Mouse (Mus musculus) ES-E14 (cell line): ENCODE results near the gene Acaa1a. TPM values are rescaled to one million over a fixed set of nuclear protein-coding genes. Genes with fewer than 3 reads are reported as not detected.

Experiments used
- DNase-seq: peaks from one replicate; pipeline ENCODE4 v3.0.0-alpha.2; 2013; ENCODE audit warnings: low read depth, low spot score
- H3K27ac ChIP-seq: 2 replicates; pipeline ENCODE4 v1.5.1; 2012; ENCODE audit warnings: low read depth, mild to moderate bottlenecking, low read length, moderate library complexity, mixed read lengths; ENCODE audit not compliant: poor library complexity, insufficient read depth, severe bottlenecking
- H3K36me3 ChIP-seq: 2 replicates; pipeline ENCODE4 v1.6.1; 2012; ENCODE audit warnings: mild to moderate bottlenecking, low read length, moderate library complexity, mixed read lengths; ENCODE audit not compliant: control insufficient read depth, poor library complexity, insufficient read depth, severe bottlenecking
- H3K4me1 ChIP-seq, 2 experiments: fragments of 150-350 bp in 1 of 2; sonication (generic) in 1 of 2; 2 replicates each; pipeline ENCODE4 v1.6.1; 2012; ENCODE audit warnings: low read length in 2 of 2, mild to moderate bottlenecking in 1 of 2, mixed read lengths in 1 of 2; ENCODE audit not compliant: control insufficient read depth in 2 of 2, insufficient read depth in 2 of 2, poor library complexity in 1 of 2
- H3K4me3 ChIP-seq, 2 experiments: fragments of 150-350 bp in 1 of 2; sonication (generic) in 1 of 2; 2 replicates each; pipeline ENCODE4 v1.5.1; 2012; ENCODE audit warnings: low read length in 2 of 2, low read depth in 1 of 2, mild to moderate bottlenecking in 1 of 2, mixed read lengths in 1 of 2; ENCODE audit not compliant: insufficient read depth in 1 of 2, poor library complexity in 1 of 2, severe bottlenecking in 1 of 2
- H3K9ac ChIP-seq: 2 replicates; pipeline ENCODE4 v1.6.1; 2012; ENCODE audit warnings: low read depth, mild to moderate bottlenecking, low read length, mixed read lengths; ENCODE audit not compliant: poor library complexity, insufficient read depth, severe bottlenecking
- H3K9me3 ChIP-seq: fragments of 150-350 bp; sonication (generic); 2 replicates; pipeline ENCODE4 v1.6.1; 2012; ENCODE audit warnings: low read depth, mild to moderate bottlenecking, low read length; ENCODE audit not compliant: control insufficient read depth, insufficient read depth
- CHD2 ChIP-seq: IDR thresholded peaks from 2 replicates; pipeline ENCODE4 v1.6.1; 2014; ENCODE audit warnings: mild to moderate bottlenecking, low read depth, low read length, inconsistent platforms
- HCFC1 ChIP-seq: IDR thresholded peaks from 2 replicates; pipeline ENCODE4 v1.6.1; 2012; ENCODE audit warnings: low read length, inconsistent platforms, borderline replicate concordance; ENCODE audit not compliant: insufficient read depth
- MAFK ChIP-seq: IDR thresholded peaks from 2 replicates; pipeline ENCODE4 v1.6.1; 2014; ENCODE audit warnings: mild to moderate bottlenecking, low read depth, low read length, inconsistent platforms; ENCODE audit not compliant: insufficient read depth
- ZC3H11A ChIP-seq: IDR thresholded peaks from 2 replicates; pipeline ENCODE4 v1.6.1; 2012; ENCODE audit warnings: low read depth, mild to moderate bottlenecking, inconsistent platforms, low read length, borderline replicate concordance
- ZNF384 ChIP-seq: IDR thresholded peaks from 2 replicates; pipeline ENCODE4 v1.6.1; 2012; ENCODE audit warnings: low read depth, low read length, inconsistent platforms
- in situ Hi-C, 2 experiments: fragments of 600-800 bp; cut with MboI; formaldehyde crosslinking; loops; one replicate each; pipeline ENCODE4 v1.15.1; 2025; ENCODE audit warnings: low sequenced_read_pairs in 2 of 2, inconsistent platforms in 1 of 2; ENCODE audit not compliant: unreplicated experiment in 2 of 2
- total RNA-seq: library from RNA; depleted of rRNA; stranded (reverse); fragments of 300-350 nt; gene quantifications from 2 replicates; pipeline ENCODE4 v1.2.3, GENCODE M21; 2012

Acaa1a gene
- total RNA-seq, 1 experiment: 54.9 TPM

DNA sequence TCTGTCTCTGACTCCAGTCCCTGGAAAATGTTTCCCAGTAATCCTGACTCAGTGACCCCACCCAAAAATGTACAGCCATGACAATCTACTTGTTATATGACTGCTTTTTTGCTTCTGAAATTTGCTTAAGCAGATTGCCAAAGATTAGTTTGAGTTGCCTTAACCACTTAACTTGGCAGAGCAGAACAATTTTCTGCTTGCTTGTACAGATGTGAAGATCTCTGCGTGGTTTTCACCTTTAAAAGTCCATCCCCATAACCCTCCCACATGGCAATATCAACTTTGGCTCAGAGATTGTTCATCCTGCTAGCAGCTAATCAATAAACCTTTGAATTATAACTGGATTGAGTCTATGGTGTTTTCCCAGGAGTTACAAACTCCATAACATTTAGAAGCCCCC lies 30.4 kb upstream of the Acaa1a start:
- in situ Hi-C loops: no loop called here
- H3K27ac ChIP-seq: no peak overlapping the region
- TF ChIP-seq ZNF384: no peak
- no peak for TF ChIP-seq HCFC1
- no peak for TF ChIP-seq MAFK
- TF ChIP-seq CHD2: no peak
- TF ChIP-seq ZC3H11A: no peak
- H3K9me3 ChIP-seq: no peaks in the 10 kb centered on the region
- H3K36me3 ChIP-seq: peaks cover 8% of the 10 kb centered on the region; the same call in 1 of the 2 replicates
- DNase-seq: no peak
- H3K4me1 ChIP-seq: peaks cover 0 to 6% of the 10 kb centered on the region in 2 experiments; a peak in 2 of 4 replicates
- H3K4me3 ChIP-seq: no peak overlapping the region
- no peak overlapping the region for H3K9ac ChIP-seq

DNA sequence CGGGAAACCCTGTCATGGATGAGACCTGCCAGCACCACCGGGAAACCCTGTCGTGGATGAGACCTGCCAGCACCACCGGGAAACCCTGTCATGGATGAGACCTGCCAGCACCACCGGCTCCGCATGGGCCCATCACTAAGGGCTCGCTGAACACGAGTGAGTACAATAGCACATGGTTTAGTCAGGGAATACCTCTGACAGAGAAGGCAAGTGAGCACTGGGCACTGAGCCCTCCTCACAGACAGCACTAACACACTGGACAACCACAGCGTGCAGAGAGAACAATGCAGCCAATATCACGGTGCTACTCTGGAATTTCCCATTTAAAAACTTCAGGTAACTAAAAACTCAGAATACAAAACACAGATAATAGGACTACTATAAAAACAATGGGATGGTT lies 26.4 kb upstream of the Acaa1a start:
- H3K4me3 ChIP-seq: no peak overlapping the region
- no peak overlapping the region for H3K9ac ChIP-seq
- in situ Hi-C loops: no loop called here
- H3K4me1 ChIP-seq: peaks cover 0 to 6% of the 10 kb centered on the region in 2 experiments; a peak in 3 of 4 replicates
- no peak for TF ChIP-seq CHD2
- H3K27ac ChIP-seq: no peak overlapping the region
- H3K9me3 ChIP-seq: no peaks in the 10 kb centered on the region
- H3K36me3 ChIP-seq: peaks cover 6% of the 10 kb centered on the region; the same call in 1 of the 2 replicates
- DNase-seq: no peak

DNA sequence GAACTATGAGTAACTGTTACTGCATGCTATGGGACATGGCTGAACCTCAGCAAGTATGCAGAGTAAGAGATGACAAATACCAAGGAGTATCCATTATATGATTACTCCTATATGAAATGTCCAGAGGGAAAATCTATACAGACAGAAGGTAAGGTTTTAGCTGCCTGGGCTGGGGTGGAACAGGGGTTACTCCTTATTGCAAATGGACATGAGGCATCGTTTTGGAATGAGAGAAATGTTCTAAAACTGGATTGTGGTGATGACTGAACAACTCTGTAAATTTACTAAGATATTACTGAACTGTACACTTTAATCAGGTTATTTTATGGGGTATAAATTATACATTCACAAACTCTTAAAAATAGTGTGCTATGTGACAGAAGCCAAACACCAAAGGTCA lies 20.6 kb upstream of the Acaa1a start:
- H3K9me3 ChIP-seq: no peaks in the 10 kb centered on the region
- H3K4me3 ChIP-seq: no peak overlapping the region
- no peak overlapping the region for H3K27ac ChIP-seq
- no peaks in the 10 kb centered on the region for H3K36me3 ChIP-seq
- TF ChIP-seq ZC3H11A (no peak), ZNF384 (no peak), MAFK (no peak), CHD2 (no peak), HCFC1 (no peak)
- DNase-seq: no peak
- no peak overlapping the region for H3K9ac ChIP-seq
- H3K4me1 ChIP-seq: peaks cover 3 to 7% of the 10 kb centered on the region in 2 experiments; a peak in 2 of 4 replicates
- in situ Hi-C loops: no loop called here

DNA sequence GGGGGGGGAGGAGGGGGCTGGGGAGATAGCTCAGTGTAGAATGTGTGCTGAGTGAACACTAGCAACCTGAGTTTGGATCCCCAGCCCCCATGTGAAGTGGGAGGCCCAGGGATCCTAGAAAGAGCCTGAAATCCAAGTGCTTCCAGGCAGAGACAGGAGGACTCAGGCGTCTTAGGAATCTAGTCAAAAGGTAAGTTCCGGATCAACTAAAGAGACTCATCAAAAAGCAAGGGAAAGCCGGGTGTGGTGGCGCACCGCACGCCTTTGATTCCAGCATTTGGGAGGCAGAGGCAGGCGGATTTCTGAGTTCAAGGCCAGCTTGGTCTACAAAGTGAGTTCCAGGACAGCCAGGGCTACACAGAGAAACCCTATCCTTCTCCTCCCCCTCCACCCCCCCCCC lies 19.0 kb upstream of the Acaa1a start:
- H3K36me3 ChIP-seq: no peaks in the 10 kb centered on the region
- no peaks in the 10 kb centered on the region for H3K9me3 ChIP-seq
- in situ Hi-C loops: no loop called here
- peak overlapping the region; percentile 71 for H3K27ac ChIP-seq
- peaks cover 4 to 7% of the 10 kb centered on the region in 2 experiments; a peak in 2 of 4 replicates for H3K4me1 ChIP-seq
- DNase-seq: no peak
- TF ChIP-seq ZNF384 (no peak), ZC3H11A (no peak), MAFK (no peak), CHD2 (no peak), HCFC1 (no peak)
- H3K4me3 ChIP-seq: peak overlapping the region; percentile 78 to 90
- H3K9ac ChIP-seq: peak overlapping the region; percentile 89

DNA sequence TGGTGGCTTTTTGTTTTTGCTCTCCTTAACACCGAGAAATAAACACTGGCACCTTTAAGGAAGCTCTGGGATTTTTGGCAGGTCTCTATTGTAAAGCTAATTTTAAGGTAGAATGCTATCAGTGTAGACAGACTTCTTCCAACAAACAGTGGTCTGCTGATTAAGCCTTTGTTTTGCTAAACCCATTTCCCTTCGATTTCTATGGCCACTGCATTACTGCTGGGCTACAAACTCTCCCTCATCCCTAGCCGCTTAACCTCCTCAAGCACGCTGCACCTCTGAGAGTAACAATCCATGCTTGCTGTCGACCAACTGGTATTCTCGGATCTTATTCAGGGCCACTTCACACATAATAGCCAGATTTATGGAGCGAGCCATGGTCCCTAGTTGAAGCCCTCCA lies 18.5 kb upstream of the Acaa1a start:
- H3K27ac ChIP-seq: peak overlapping the region; percentile 92; the same call in 1 of the 2 replicates
- H3K36me3 ChIP-seq: no peaks in the 10 kb centered on the region
- peak overlapping the region; percentile 89 for H3K9ac ChIP-seq
- peak overlapping the region; percentile 78 to 90 for H3K4me3 ChIP-seq
- peaks cover 4 to 7% of the 10 kb centered on the region in 2 experiments; a peak in 2 of 4 replicates for H3K4me1 ChIP-seq
- H3K9me3 ChIP-seq: no peaks in the 10 kb centered on the region
- in situ Hi-C loops: no loop called here
- 0 out of 2 replicates have a peak, but pooled peaks have one; percentile 28 for TF ChIP-seq HCFC1
- no peak for TF ChIP-seq ZC3H11A
- no peak for TF ChIP-seq MAFK
- TF ChIP-seq ZNF384: no peak
- TF ChIP-seq CHD2: no peak
- no peak for DNase-seq
